Mouse (Mus musculus): ENCODE data around the gene Megf11.
"Not testable (repeated sequence)": the region's sequence is repeated elsewhere in the genome, so short reads cannot be mapped to it uniquely, and the experiment has no call there.

The Megf11 gene

DNA sequence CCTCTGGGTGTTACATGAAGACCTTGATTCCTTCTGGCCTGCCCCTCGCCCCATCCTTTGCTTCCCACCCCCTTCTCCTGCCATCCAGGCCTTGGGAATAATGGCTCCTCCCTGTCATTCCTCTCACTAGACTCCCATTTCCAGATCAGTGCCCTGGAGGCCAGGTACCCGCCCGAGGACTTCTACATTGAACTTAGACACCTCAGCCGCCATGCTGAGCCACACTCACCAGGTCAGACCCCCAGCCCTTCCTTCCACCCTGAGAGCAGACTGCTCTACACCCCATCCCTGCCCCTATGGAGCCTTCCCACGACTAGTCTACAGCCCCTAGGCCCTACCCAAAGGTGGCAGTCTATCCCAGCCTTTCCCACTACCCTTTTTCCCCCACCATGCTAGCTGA, 312.3 kb downstream of the Megf11 start:
- no peak for DNase-seq (ENCODE audit: low read depth, low spot score)

DNA sequence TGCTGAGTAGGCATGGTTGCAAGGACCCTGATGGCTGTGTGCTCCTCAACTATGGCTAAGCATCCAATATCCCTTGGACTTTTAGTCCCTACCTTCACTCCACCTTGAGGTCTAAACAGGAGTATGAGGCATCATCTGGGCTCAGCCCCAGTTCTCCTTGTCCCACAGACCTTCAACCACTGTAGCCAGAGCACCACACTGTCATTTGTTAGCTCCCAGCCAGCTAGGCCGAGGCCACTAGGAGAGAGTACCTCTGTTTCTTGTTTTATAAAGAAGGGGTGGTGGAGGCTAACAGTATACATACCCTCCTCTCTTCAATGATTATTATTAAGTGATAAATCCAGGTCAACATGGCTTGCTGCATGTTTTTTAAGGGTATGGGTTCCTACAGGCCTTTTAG, 313.2 kb downstream of the Megf11 start:
- no peak for DNase-seq (ENCODE audit: low read depth, low spot score)

DNA sequence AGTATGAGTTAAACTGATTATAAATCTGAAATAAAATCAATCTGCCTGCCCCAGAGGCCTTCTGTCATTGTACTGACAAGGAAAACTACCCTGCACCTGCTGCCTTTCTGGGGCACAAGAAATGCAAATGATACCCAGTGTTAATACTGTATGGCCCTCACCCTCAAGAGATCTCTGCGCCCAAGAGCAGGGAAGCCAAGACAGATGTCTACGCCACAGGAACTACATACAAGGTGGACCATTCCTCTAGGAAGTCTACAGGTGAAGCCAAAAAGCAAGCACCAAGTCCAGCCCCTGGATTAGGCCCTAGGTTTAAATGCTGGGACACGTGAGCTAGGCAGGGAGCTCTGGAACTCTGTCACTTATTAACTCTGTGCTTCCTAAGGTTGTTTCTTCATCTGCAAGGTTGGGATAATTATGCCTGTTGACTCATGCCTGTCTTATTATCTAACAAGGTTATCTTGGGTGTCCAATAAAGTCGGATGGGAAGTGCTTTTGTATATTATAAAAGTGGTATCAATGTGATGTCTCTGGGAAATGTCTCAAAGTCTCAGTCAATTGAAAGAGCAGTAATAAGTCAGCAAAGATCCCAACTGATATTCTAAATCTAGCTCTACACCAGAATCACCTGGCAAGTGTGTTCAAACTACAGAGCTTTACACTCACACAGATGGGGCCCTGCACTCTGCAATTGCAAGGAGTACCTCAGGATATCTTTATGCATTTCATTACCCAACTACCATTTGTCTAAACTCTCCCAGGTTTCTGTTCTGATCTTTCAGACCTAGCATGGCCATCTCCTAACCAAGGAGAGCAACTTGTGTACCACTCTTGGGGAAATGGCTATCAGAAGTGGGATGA, 315.3 kb downstream of the Megf11 start:
- DNase-seq (ENCODE audit: low read depth, low spot score), result no peak

DNA sequence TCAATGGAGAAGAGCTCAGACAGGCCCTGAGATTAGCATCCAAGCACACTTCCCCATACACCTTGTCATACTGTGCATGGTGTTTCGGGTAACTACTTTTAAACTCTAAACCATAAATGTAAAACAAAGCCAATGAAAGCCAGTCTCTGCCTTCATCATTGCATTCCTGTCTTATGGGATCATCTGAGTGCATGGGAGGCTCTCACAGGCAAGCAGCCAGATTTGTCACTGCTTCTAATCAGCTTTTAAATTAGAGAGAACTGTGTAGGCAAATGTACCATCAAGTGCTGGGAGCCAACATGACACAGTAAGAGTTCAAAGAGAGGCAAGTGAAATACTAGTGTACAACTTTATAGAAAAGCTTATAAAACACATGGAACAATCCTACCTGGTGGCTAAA, 316.2 kb downstream of the Megf11 start:
- no peak for DNase-seq (ENCODE audit: low read depth, low spot score)

DNA sequence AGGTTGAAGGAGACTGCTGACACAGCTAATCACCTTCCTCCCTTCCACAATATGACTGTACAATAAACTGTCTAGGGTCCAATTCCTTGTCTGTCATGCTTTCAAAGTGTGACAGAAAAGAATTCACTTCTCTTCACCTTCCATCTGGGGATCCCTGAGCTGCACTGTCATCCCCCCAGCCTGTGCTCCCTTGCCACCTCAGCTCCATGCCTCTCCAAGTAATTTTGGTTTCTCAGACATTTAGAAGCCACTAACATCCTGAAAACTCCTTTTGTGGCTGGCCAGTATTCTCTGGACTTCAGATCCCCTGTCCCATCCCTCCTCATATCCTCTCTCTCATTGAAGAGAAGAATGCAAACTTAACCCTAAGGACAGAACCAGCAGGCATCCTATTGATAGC, 317.0 kb downstream of the Megf11 start:
- no peak for DNase-seq (ENCODE audit: low read depth, low spot score)

DNA sequence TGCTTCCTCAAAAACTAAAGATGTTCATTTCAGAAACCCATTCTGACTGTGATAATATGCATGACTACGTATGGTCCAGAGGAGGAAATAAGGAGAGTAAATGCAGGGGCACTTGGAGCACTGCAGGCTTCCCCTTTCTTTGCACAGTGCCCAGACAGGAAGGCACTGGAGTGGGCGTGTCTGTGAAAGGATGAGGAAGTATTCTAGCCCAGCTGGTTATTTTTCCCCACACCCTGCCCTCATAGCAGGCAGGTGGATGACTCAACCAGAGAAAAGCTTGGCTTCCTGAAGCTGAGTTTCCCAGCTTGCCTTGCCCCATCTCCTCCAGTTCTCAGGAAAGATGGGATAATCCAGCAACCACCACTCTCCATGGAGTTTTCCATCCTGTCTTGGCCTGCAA, 317.5 kb downstream of the Megf11 start:
- no peak for DNase-seq (ENCODE audit: low read depth, low spot score)

DNA sequence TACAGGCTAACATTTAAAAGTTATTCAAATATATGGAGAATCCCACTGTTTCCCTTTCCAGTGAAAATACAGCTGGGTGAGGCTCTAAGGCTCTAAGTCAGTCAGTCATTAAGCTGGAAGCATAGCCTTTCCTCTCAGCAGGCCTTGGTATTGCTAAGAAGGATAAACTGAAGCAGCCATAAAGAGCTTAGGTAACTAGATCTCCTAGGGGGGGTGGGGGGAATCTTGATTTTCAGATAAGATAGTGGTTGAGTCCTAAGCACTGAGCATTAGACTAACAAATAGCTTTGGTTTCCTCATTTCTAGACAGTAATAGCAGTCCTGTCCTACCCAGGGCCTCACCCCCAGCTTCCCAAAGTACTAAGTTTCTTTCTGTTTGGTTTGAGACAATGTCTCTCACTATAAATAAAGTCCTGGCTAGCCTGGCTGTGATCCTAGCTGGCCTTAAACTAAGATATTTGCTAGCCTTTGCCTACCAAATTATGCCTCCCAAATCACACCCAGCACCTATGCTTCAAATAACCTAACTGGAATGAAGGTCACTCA, 318.1 kb downstream of the Megf11 start:
- DNase-seq (ENCODE audit: low read depth, low spot score), result no peak

DNA sequence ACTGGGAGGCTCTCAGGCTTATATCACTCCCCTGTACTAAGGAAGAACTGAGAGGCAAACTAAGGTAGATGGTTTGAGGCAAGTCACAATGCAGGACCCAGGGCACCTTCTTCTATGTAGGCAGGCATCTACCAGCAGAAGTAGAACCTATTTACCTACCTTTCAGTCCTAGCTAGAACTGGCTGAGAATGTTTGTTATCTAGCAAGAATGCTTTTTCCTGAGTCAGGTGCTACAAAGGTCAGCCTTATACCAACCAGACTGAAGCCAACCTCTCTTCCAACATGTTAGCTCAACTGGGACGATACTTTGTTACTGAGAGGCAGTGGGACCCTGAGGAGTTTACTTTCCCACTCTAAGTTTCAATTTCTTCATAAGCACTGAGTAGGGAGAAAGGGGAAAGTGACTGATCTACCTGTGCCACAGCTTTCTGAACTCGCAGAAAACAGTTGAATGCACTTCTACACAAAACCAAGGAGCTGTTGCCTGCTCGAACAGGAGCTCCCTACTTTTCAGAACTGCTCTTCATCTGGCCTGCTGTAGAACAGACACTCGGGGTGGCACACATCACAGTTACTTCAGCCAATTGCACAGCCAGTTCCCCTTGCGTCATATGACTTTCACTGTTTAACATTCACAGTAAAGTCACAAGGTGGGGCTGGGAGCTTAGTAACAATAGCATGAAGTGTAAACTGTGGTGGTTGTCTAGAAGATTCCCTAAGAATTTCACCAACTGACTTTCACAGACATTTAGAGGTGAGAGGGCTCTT, 318.8 kb downstream of the Megf11 start:
- no peak for DNase-seq (ENCODE audit: low read depth, low spot score)

DNA sequence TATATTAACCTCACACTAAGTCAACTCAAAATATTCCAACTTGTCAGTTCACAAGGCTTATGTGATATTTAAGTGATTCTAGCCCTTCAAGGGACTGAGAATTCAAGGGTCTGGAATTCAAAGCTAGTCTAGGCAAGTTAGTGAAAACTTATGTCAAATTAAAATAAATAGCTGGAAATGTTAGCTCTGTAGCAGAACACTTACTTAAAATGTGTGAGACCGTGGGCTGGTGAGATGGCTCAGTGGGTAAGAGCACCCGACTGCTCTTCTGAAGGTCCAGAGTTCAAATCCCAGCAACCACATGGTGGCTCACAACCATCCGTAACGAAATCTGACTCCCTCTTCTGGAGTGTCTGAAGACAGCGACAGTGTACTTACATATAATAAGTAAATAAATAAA, 324.9 kb downstream of the Megf11 start:
- not testable (repeated sequence) for DNase-seq (ENCODE audit: low read depth, low spot score)

DNA sequence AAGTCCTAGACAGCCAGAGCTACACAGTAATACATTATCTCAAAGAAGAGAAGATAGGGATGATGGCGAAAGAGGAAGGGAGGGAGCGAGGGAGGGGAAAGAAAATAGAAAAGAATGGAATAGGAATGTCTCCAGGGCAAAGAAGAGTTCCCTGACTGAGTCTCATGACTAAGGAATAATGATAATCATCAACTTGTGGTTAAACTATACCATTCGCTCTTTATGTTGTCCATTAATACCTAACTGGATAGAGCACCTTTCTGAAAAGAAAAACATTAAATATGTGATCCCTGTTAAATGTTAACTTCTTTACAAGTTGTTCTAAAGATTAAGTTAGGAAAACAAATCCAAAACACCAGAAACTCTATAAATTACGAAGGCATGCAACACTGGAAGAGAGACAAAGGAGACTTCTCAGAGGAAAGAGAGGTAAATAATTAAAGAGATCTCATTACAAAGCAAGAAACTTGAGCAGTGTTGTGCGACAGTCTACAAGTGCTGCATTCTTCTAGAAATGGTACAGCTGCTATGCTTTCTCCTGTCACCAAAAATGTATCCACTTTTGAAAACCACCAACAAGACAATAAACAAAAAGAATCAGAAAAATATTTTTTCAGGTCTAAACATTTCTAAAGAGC, 334.2 kb downstream of the Megf11 start:
- DNase-seq (ENCODE audit: low read depth, low spot score), result no peak

DNA sequence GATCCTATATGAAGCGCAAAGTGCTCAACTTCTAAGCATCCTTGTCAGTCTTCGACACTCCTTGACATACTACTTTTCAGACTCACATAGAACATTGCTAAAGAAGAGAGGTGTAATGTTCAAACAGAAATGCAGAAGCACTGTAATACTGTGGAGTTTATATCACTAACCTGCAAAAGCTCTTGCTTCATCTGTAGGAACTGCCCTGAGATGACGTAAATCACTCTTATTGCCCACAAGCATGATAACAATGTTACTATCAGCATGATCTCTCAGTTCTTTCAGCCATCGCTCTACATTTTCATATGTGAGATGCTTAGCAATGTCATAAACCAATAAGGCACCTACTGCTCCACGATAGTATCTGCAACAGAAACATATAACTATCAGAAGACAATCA, 341.0 kb downstream of the Megf11 start:
- DNase-seq (ENCODE audit: low read depth, low spot score), result no peak

DNA sequence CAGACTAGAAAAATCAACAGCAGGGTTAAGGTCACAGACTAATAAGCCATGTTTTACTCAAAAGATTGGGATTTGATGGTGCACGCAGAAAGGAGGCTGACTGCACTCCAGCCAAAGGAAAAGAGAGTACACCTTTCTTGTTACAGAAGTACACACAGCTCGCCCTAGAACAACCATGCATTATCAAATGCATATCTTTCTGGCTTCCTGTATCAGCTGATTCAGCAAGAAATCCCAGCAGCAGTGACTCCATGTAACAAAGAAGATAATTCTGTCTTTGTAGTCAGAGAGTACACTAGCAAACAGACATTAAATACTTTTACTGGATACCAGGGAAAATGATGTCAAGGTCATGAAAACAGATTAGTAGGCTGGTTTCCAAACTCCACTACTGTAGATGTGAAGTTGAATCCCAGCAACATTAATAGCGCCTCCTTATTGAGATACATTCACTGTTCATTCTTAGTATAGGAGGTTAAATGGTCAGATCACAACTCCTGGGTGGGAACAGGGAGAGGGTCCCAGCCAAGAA, 345.7 kb downstream of the Megf11 start:
- no peak for DNase-seq (ENCODE audit: low read depth, low spot score)

DNA sequence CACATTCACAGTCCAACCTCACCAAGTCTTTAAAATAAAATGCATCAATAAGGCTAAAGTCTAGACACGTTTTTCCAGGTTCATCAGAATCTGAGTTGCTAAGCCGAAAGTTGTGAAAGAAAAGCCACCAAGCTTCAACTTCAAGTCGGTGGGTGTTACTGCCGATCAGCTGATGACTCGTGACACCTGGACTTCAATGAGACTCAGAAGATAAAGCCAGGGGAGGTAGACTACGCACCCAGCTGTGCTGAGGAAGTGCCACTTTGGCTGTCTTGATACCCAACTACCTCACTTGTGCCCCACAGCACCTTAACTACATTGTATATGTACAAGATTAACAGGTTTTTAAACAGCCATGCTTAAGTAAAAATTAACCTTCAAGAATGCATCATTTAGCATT, 348.7 kb downstream of the Megf11 start:
- DNase-seq (ENCODE audit: low read depth, low spot score), result no peak

DNA sequence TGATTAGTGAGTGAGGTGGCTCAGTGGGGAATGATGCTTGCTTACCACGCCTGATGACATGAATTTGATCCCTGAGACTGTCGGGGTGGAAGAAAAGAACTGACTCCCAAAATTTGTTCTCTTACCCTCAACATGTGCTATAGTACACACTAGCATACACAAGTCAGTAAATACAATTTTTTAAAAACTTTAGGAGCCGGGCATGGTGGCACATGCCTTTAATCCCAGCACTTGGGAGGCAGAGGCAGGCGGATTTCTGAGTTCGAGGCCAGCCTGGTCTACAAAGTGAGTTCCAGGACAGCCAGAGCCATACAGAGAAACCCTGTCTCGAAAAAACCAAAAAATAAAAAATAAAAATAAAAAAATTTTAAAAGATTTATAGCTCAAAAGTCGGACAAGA, 349.6 kb downstream of the Megf11 start:
- not testable (repeated sequence) for DNase-seq (ENCODE audit: low read depth, low spot score)

DNA sequence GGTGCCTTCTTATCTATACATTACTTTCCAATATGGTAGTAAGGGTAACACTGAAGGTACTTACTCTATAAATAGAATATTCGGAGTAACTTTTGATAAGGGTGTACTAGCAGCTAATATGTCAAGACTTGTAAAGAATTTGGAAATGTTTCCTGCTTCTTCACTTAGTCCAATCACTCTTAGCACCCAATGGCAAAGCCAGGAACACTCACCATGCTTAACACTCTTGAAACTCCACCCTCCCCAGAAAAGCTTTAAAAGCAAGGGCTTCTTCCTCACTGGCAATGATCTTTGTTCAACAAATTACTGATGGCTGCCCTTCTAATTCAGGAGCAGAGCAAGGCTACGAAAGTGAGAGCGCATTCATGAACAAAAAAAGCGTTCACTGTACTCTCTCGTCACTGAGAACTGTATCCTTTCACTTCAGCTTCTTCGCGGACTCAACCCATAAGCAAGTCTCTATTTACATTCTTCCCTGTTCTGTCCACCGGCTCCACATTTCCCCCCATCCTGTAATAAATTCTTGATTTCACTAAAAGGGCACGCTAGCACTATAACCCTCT, 350.7 kb downstream of the Megf11 start:
- no peak for DNase-seq (ENCODE audit: low read depth, low spot score)

DNA sequence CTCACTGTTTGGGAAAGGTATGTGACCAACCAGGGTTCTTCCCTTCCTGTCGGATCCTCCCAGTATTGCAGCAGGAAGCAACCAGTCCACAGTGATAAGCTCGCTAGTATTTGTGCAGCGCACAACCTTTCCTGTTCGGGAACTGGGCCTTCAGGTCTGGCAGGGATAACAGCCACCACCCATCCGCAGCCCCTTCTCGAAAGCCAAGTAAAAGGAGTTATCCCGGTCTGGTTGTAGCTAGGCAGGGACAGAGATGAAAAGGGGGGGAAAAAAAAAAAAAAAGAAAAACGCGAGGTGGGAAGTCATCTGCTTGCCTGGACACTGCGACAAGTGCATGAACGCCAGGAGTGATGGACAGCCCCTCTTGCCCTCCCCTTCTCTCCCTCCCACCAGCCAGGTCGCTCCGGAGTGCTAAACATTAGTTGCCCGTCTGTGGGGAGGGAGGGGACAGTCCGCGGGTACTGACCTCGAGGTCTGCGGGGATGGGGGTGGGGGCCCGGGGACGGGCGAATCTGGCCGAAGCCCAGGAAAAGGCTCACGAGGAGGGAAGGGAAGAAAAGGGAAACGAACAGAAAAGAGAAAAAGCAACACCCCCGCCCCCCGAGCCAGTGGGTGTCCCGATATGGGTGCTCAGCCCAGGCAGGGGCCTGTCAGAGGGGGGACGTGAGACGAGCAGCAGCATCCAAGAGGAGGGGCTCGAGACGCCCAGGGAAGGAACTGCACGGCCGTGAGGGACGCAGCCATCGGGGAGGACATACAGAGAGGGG, 351.4 kb downstream of the Megf11 start:
- DNase-seq (ENCODE audit: low read depth, low spot score), result peak; percentile 36

DNA sequence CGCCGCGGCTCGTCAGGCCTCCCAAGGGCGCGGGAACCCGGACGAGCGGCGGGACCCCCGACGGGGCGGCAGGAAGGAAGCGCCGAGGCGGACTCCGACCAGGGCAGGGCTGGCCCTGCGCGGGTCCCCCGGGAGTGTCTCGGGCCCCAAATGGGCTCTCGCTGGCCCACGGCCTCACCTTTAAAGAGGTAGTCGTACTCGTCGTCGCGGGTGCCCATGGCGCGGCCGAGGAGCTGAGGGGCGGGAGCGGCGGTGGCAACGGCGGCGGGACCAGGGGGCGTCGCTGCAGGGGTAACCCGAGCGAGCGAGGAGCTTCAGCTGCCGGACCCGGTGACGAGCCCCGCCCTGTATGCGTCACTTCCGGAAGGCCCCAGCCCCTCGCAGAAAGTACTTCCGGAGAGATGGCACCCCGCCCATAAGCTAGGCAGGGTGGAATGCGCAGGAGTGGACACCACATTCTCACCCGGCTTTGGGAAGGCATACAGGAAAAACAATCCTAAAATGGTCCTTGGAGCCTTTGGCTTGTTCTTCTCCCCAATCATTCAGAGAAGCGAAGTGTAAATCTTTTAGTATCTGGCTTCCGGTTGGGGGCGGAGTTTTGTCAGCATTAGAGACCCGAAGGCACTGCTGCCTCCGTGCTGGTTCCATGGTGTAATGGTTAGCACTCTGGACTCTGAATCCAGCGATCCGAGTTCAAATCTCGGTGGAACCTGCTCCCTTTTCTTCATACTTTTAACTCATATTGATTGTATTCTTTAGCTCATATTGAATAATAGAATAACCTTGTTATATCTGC, 352.2 kb downstream of the Megf11 start, which contains the start of gene Rab11a:
TSS of gene Rab11a (minus strand) at position 353 of the 796 bp plus-strand sequence.
- DNase-seq (ENCODE audit: low read depth, low spot score), result peak; percentile 82

DNA sequence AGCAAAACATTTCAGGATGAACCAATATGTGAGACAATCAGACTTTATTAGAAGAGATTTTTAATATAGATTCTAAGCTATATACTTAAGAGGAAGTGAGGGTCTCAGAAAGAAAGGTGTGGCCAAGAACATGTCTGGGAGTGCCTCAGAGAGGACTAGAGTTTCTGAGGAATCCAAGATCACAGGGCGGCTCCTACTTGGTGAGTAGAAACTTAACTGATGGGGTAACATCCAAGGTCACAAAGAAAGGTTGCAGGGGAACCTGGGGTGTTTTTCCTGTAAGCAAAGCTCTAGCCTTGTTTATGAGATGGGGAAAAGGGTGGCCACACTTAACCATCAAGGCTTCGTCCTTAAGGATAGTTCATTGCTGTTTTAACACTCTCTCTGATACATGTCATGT, 353.6 kb downstream of the Megf11 start:
- no peak for DNase-seq (ENCODE audit: low read depth, low spot score)

DNA sequence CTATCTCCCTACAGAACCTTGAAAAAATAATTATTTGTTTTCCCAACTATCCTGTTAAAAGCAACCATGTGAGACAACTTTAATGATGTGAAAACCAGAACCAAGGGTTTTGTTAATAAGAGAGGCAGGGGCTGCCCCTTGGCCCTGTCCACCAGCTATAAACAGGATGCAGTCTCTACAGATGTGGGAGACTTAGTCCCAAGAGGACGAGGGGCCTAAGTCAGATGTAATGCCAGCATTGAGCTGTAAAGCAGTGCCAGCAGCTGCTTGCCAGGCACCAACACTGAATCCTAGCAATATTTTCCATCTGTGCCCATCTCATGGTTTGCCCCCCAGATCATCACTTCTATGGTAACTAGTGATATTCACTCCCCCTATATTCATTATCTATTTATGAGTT, 357.0 kb downstream of the Megf11 start:
- no peak for DNase-seq (ENCODE audit: low read depth, low spot score)

DNA sequence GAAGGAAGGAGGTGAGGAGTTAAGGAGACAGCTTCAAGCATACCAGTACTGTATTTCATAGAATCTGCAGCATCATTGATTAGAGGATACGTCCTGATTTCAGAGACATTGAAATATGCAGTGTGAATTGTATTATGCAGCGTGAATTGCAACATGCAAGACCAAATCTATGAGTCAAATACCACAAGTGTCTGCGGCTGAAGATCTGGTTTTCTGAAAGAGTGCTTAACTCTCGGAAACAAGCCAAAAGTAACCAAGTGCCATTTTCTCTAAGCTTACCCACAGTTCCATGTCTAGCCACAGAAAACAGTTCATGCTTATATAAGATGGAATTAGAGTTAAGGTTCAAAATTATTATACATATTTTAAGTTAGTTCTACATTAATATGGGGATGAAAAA, 362.3 kb downstream of the Megf11 start:
- DNase-seq (ENCODE audit: low read depth, low spot score), result no peak
